9 mouse cellular contexts compared by ENCODE assay signal in genomic region chr6:122496501-122496900, GRCm38 (mm10). TPM values are rescaled to one million over a fixed set of nuclear protein-coding genes. Genes with fewer than 3 reads are reported as not detected.
A peak's percentile ranks its signal among the peaks of the same experiment; 100 is the strongest.
DNase-seq lines count a peak whose midpoint lies in the region; ATAC-seq and TF ChIP-seq lines count a peak whose summit lies in the region.
"Had no signal": no experiment of that assay in that cellular context is flagged by ENCODE, and none has a peak within 500 bp of the region (broad histone marks: within the 10 kb centered on the region; RNA-seq: fewer than 3 reads in every experiment).

No protein-coding gene starts in this region.

- no peak for ATAC-seq in kidney, postnatal 0 days (replicated peaks; ENCODE audit: low FRiP score, low read depth)
- peak; percentile 50 for ATAC-seq in activated CD4-positive, CD25-positive, alpha-beta regulatory T cell, adult 4 months
- ATAC-seq in granulocyte monocyte progenitor cell, adult 5-6 weeks (replicated peaks; ENCODE audit: poor library complexity, severe bottlenecking), result peak; percentile 39
- ATAC-seq in erythroblast, adult 5-6 weeks (replicated peaks; ENCODE audit: low FRiP score, poor library complexity, severe bottlenecking), result no peak

- TF ChIP-seq CTCF in kidney, postnatal 0 days (IDR thresholded peaks at IDR 0.05; ENCODE audit: low read depth), result peak; percentile 83

- no peak overlapping the region for H3K27ac ChIP-seq in kidney, postnatal 0 days
- H3K27ac ChIP-seq: macrophage had no signal

- no peaks in the 10 kb centered on the region for H3K36me3 ChIP-seq in kidney, postnatal 0 days (ENCODE audit: insufficient read depth, low read length)

- no peak overlapping the region for H3K4me2 ChIP-seq in kidney, postnatal 0 days (ENCODE audit: low read length)

- no peak overlapping the region for H3K9ac ChIP-seq in kidney, postnatal 0 days (ENCODE audit: low read depth, low read length)

- 29% methylated on average over 5 of the region's 5 CpGs for WGBS in kidney, postnatal 0 days

- H3K9me3 ChIP-seq in kidney, postnatal 0 days (replicated peaks; ENCODE audit: low read length), result no peaks in the 10 kb centered on the region

- 0 out of 2 replicates have a peak, but pooled peaks cover 12% of the 10 kb centered on the region for H3K4me1 ChIP-seq in kidney, postnatal 0 days (replicated peaks; ENCODE audit: insufficient read depth, low read length)

- DNase-seq in kidney, postnatal 0 days (ENCODE audit: low spot score), result peak; percentile 74
- no peak for DNase-seq in kidney, adult 8-10 months
- peak; percentile 29 for DNase-seq in lung, postnatal 14 days
- no peak for DNase-seq in ovary, postnatal 14 days (ENCODE audit: low spot score)
- no peak for DNase-seq in thymus, postnatal 36 days

- no peak overlapping the region for H3K4me3 ChIP-seq in kidney, postnatal 0 days (replicated peaks; ENCODE audit: low read depth, low read length)

- no peaks in the 10 kb centered on the region for H3K27me3 ChIP-seq in kidney, postnatal 0 days (ENCODE audit: insufficient read depth, low read length)

RNA-seq across cellular contexts. Expression of gene Rimklb, which starts 2.1 kb away (rescaled TPM):
- polyA plus RNA-seq in kidney, postnatal 0 days (2015; fragmentation: Nextera tagmentation; extraction: Ambion mirVana), result 6.6 and 9.8 TPM in 2 replicates
- under 1 TPM; 0.32 to 0.42 TPM for polyA plus RNA-seq in activated CD4-positive, CD25-positive, alpha-beta regulatory T cell, adult 4 months (2017; shearing (Covaris generic))
- total RNA-seq in granulocyte monocyte progenitor cell, adult 5-6 weeks (2014; fragmentation: Nextera tagmentation), result not detected in 2 replicates
- total RNA-seq in granulocyte monocyte progenitor cell, adult 5-6 weeks (2017), result not detected in 2 replicates
- total RNA-seq in erythroblast, adult 5-6 weeks (2015; ENCODE audit: low replicate concordance), result not detected in 2 replicates
- total RNA-seq in erythroblast, adult 5-6 weeks (2017; ENCODE audit: low replicate concordance), result not detected in 2 replicates
- polyA plus RNA-seq: macrophage had no signal

RNA-seq across cellular contexts. Expression of gene Mfap5, which starts 9.1 kb away (rescaled TPM):
- polyA plus RNA-seq in kidney, postnatal 0 days (2015; fragmentation: Nextera tagmentation; extraction: Ambion mirVana), result 42.4 and 47.0 TPM in 2 replicates
- not detected for polyA plus RNA-seq in activated CD4-positive, CD25-positive, alpha-beta regulatory T cell, adult 4 months (2017; shearing (Covaris generic))
- total RNA-seq in granulocyte monocyte progenitor cell, adult 5-6 weeks (2014; fragmentation: Nextera tagmentation), result not detected in 2 replicates
- total RNA-seq in granulocyte monocyte progenitor cell, adult 5-6 weeks (2017), result not detected in 2 replicates
- total RNA-seq in erythroblast, adult 5-6 weeks (2015; ENCODE audit: low replicate concordance), result not detected in 2 replicates
- not detected in 2 replicates for total RNA-seq in erythroblast, adult 5-6 weeks (2017; ENCODE audit: low replicate concordance)
- polyA plus RNA-seq: macrophage had no signal

RNA-seq across cellular contexts. Expression of gene Aicda, which starts 57.1 kb away (rescaled TPM):
- not detected in 2 replicates for polyA plus RNA-seq in kidney, postnatal 0 days (2015; fragmentation: Nextera tagmentation; extraction: Ambion mirVana)
- 1 to 10 TPM; 2.0 to 4.3 TPM for polyA plus RNA-seq in activated CD4-positive, CD25-positive, alpha-beta regulatory T cell, adult 4 months (2017; shearing (Covaris generic))
- total RNA-seq in granulocyte monocyte progenitor cell, adult 5-6 weeks (2014; fragmentation: Nextera tagmentation), result not detected in 2 replicates
- total RNA-seq in granulocyte monocyte progenitor cell, adult 5-6 weeks (2017), result not detected in 2 replicates
- total RNA-seq in erythroblast, adult 5-6 weeks (2015; ENCODE audit: low replicate concordance), result not detected in 2 replicates
- total RNA-seq in erythroblast, adult 5-6 weeks (2017; ENCODE audit: low replicate concordance), result not detected in 2 replicates

Comparison
In these comparisons a context has a peak if more than half of its experiments do, and no peak if none do; other contexts are left out.
1. DNase-seq: peak in kidney, postnatal 0 days (single experiment) and lung, postnatal 14 days (single experiment); none in kidney, adult 8-10 months (0 of 2), ovary, postnatal 14 days (single experiment) and thymus, postnatal 36 days (0 of 2).
2. ATAC-seq: peak in activated CD4-positive, CD25-positive, alpha-beta regulatory T cell, adult 4 months (single experiment) and granulocyte monocyte progenitor cell, adult 5-6 weeks (single experiment); none in kidney, postnatal 0 days (single experiment) and erythroblast, adult 5-6 weeks (single experiment).